Mouse (Mus musculus) gastrocnemius, adult 2 months (tissue): ENCODE measurements around the gene Vwc2. TPM values are rescaled to one million over a fixed set of nuclear protein-coding genes. Genes with fewer than 3 reads are reported as not detected.

Source experiments
- DNase-seq: peaks from one replicate; pipeline ENCODE4 v3.0.0; 2022
- H3K27ac ChIP-seq: fragments of 200-600 bp; 2 replicates; pipeline ENCODE4 v1.8.1; 2022; ENCODE audit warnings: mild to moderate bottlenecking
- H3K4me3 ChIP-seq: fragments of 200-600 bp; 2 replicates; pipeline ENCODE4 v1.8.1; 2022; ENCODE audit warnings: mild to moderate bottlenecking, moderate library complexity
- CTCF ChIP-seq: fragments of 200-600 bp; IDR thresholded peaks from 2 replicates; pipeline ENCODE4 v1.8.1; 2022; ENCODE audit warnings: antibody characterized with exemption, mild to moderate bottlenecking, moderate library complexity
- intact Hi-C: fragments of 180-260 bp; cut with DNase I; formaldehyde crosslinking; loops from one replicate; pipeline ENCODE4 v1.15.1; 2025
- long read RNA-seq, 2 experiments: library from polyadenylated mRNA; stranded (forward); transcript quantifications; one replicate each; pipeline ENCODE4 v2.0.0; 2021
- total RNA-seq, 2 experiments: library from RNA; stranded (reverse); gene quantifications; 2 replicates each; pipeline ENCODE4 v1.2.3; 2021

Vwc2 gene
- under 1 TPM in 1 of 2 experiments, not detected in 1; 0.08 TPM for total RNA-seq
- long read RNA-seq, experiment 1, partial matches to known transcripts, result 1 of 1 reads
- long read RNA-seq, experiment 1, other reads (novel, unspliced or antisense), result 0 of 1 reads
- long read RNA-seq, experiment 2, result 0 reads

DNA sequence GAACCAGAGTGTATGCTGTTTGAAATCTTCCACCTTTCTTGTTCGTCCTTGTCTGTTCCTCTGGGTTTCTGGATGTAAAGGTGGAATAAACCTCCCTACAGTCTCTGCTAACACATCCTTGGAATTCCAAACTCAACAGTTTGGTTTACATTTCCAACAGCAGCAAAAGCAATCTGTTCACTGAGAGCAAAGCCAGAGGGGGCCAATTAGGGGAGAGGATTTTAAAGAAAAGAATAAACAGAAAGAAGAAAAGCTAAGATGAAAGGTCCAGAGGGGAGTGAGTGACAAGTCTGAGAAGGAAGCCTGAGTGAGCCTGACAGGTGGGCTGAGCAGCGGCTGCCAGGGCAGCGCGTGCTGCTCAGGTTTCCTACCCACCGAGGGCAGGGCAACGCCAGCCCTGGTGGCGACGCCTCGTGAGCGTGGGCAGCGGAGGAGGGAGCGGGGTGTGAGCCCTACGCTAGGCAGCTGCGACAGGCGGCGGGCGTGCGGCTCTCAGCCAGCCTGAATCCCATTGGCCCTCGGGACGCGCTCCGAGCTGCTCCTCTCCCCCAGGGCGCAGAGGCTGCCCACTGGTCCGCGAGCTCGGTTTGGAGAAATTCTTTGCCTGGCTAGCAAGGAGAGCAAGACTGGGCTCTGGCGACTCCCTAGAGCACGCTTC is at the start of gene Vwc2:
Gene Vwc2, plus strand, starts transcription at position 648 of the 658 bp plus-strand sequence.
- H3K27ac ChIP-seq, result no peak within 1 kb of the TSS
- TF ChIP-seq CTCF, result no peak
- peak; percentile 25 for DNase-seq
- intact Hi-C loops, result no loop called here
- peak within 1 kb of the TSS; percentile 50 for H3K4me3 ChIP-seq

DNA sequence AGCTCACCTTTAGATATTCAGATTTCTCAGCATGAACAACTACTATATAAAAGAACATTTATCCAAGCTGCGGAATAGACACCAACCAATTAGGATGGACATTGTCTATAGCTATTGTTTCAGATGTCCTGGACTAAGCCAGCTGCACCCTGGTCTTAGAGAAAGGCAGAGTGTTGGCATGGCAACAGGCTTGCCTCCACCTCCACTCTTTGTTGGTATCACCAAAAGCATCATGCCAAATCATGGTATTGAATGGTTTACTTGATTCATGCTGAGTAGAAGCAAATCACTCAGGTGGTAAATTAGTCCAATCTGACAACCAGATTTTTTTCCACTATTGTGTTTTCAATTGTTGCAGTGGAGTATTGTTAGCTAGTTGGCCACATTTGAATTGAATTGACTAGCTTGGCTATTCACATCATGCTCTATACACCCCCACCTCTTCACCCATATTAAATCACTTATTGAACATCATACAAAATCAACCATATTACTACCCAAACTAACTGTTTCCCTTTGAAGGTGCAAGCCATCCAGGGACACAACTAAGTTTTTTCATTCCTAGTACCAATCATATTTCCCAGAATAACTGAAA is 25.8 kb upstream of the Vwc2 start:
- no peak for DNase-seq
- TF ChIP-seq CTCF, result no peak
- intact Hi-C loops, result no loop called here
- H3K27ac ChIP-seq, result no peak overlapping the region
- H3K4me3 ChIP-seq, result no peak overlapping the region

- intact Hi-C loops, result no loop called here
- no peak for TF ChIP-seq CTCF
- no peak overlapping the region for H3K27ac ChIP-seq
- no peak for DNase-seq
- no peak overlapping the region for H3K4me3 ChIP-seq
Observed at GRCm38 (mm10) chr11:11097606-11098005, 16.4 kb upstream of the Vwc2 start.

GRCm38 (mm10) chr11:11098282-11098681 is 15.7 kb upstream of the Vwc2 start:
- Histone ChIP-seq H3K27ac (no peak overlapping the region), H3K4me3 (no peak overlapping the region)
- DNase-seq, result no peak
- intact Hi-C loops, result no loop called here
- no peak for TF ChIP-seq CTCF

DNA sequence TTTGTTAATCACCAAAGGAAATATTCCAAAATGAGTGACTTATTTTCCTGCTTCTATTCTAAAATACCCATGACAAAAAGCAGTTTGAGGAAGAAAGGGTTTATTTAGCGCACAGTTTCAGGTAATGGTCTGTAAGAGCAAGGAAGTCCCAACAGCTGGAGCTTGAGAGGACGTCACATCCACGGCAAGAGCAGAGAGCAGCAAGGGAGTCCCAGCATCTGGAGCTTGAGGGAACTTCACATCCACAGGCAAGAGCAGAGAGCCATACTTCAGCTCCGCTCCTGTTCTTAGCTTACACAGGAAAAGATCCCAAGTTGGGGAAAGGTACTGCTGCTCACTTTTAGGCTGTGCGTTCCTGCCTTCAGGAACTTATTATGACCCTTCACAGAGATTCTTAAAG is 15.0 kb upstream of the Vwc2 start:
- DNase-seq, result no peak
- Histone ChIP-seq H3K4me3 (no peak overlapping the region), H3K27ac (no peak overlapping the region)
- TF ChIP-seq CTCF, result no peak
- intact Hi-C loops, result no loop called here

DNA sequence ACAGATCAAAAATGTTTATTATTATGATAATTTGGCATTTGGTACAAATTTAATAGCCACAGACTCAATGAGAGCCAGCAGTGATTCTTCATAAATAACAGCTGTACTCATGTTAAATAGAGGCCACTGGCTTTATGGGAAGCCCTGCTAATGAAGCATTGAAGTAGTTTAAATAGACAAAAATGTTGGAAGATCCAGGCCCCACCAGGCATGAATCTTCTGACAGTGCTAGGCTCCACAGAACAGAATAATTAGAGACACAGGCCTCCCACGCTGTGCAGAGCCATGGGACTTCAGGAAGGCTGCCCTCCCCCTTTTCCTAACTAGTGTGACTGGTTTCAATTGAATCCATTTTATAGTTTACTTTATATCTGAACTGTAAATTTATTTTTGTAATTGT is 11.8 kb upstream of the Vwc2 start:
- no peak for TF ChIP-seq CTCF
- intact Hi-C loops, result no loop called here
- no peak for DNase-seq
- H3K4me3 ChIP-seq, result no peak overlapping the region
- H3K27ac ChIP-seq, result no peak overlapping the region

DNA sequence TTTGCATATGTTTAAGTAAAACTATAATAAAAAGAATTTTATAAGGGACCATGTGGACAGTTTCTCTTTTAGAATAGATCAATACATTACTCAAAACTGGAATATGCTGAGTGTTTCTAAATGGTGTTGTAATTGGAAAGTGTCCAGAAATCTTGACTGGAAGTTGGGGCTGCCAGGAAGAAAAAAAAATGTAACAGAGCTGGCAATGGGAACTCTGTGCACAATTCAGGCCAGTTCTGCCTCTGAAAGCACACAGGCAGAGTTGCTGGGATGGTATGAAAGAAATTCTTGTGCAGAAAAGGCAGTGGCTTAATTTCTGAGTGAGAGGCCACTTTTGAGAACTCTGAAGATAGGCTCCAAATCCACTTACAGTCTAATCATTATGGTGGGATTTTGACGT is 11.4 kb upstream of the Vwc2 start:
- TF ChIP-seq CTCF, result no peak
- no peak overlapping the region for H3K27ac ChIP-seq
- H3K4me3 ChIP-seq, result no peak overlapping the region
- intact Hi-C loops, result no loop called here
- no peak for DNase-seq

- intact Hi-C loops, result no loop called here
- DNase-seq, result no peak
- Histone ChIP-seq H3K4me3 (no peak overlapping the region), H3K27ac (no peak overlapping the region)
- no peak for TF ChIP-seq CTCF
Observed at GRCm38 (mm10) chr11:11108922-11109321, 5.1 kb upstream of the Vwc2 start.

GRCm38 (mm10) chr11:11114234-11115030 is 409 bp downstream of the Vwc2 start:
- no peak for TF ChIP-seq CTCF
- intact Hi-C loops, result no loop called here
- Histone ChIP-seq H3K4me3 (peak overlapping the region; percentile 50), H3K27ac (no peak overlapping the region)
- no peak for DNase-seq

DNA sequence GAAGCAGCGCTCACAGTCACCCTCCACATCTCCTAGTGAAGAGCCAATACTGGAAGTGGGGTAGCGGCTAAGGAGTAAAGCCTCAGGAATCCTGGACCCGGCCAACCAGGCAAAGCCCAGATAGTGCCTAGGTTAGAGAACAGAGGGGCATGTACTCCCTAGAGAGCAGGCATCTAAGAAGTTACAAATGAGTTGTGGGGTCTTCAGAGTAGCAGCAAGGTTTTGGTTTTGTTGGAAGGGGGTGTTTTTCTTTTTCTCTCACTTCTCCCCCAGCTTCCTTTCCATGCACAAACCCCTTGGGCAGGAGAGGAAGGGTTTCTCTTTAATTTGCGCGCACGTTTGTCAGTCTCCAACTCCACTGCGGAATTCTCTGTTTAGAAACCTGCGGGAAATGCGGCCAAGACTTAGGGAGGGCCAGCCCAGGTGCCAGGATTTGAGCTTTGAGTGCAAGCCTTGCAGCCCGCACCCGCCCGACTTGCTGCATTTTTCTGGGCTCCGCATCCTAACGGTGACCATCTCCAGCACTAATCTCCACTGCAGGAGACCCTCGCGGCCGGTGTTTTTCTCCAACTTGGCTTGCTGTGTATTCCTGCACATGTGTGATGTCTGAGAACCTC is 1.1 kb downstream of the Vwc2 start:
- intact Hi-C loops, result no loop called here
- H3K4me3 ChIP-seq, result peak overlapping the region; percentile 56
- no peak for TF ChIP-seq CTCF
- H3K27ac ChIP-seq, result no peak overlapping the region
- DNase-seq, result no peak

- H3K4me3 ChIP-seq, result peak overlapping the region; percentile 56
- intact Hi-C loops, result no loop called here
- peak; percentile 18 for DNase-seq
- H3K27ac ChIP-seq, result no peak overlapping the region
- TF ChIP-seq CTCF, result no peak
Observed at GRCm38 (mm10) chr11:11115648-11116590, 1.9 kb downstream of the Vwc2 start.

DNA sequence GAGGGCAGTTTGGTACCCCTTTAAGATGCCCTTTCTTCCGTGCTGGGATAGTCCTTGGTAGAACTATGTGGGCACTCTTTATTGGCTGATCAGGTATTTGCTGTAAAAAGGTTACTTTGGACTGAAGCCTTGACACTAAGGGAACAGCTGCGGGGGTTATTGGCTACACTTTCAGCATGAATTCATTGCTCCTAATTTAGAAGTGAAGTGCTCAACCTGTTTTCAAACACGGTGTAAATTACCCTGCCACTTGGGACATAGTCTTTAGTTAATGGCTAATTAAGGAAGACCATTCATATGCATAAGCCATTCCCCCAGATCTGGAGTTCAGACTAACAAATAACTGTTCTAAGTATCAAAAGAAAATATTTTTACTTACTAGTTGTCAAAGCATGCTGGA is 2.7 kb downstream of the Vwc2 start:
- no peak overlapping the region for H3K27ac ChIP-seq
- H3K4me3 ChIP-seq, result peak overlapping the region; percentile 56
- intact Hi-C loops, result no loop called here
- no peak for DNase-seq
- TF ChIP-seq CTCF, result no peak
